Comparison of ENCODE assay signal across 8 mouse cellular contexts in genomic region chr15:78684111-78684510, GRCm38 (mm10). TPM values are rescaled to one million over a fixed set of nuclear protein-coding genes. Genes with fewer than 3 reads are reported as not detected.
DNase-seq lines count a peak whose midpoint lies in the region; ATAC-seq and TF ChIP-seq lines count a peak whose summit lies in the region.

No protein-coding gene starts in this region.

- intact Hi-C loops in gastrocnemius, postnatal 14 days (cut with DNase I; ENCODE audit: low total_unique reads): no loop called here
- intact Hi-C loops in gastrocnemius, postnatal 36 days (cut with DNase I): no loop called here

- no peaks in the 10 kb centered on the region for H3K27me3 ChIP-seq in hindbrain, embryonic 14.5 days (ENCODE audit: control insufficient read depth, insufficient read depth, low read length)
- H3K27me3 ChIP-seq in midbrain, postnatal 0 days (ENCODE audit: insufficient read depth, low read length): no peaks in the 10 kb centered on the region

- H3K36me3 ChIP-seq in hindbrain, embryonic 14.5 days (replicated peaks; ENCODE audit: control insufficient read depth, insufficient read depth): no peaks in the 10 kb centered on the region
- no peaks in the 10 kb centered on the region; the same call in 1 of the 2 replicates for H3K36me3 ChIP-seq in midbrain, postnatal 0 days (ENCODE audit: insufficient read depth, low read length)

- WGBS in hindbrain, embryonic 14.5 days: 8% methylated on average over 9 of the region's 9 CpGs
- 8% methylated on average over 9 of the region's 9 CpGs for WGBS in midbrain, postnatal 0 days

- no peak overlapping the region for H3K4me3 ChIP-seq in hindbrain, embryonic 14.5 days (replicated peaks; ENCODE audit: low read length)
- H3K4me3 ChIP-seq in midbrain, postnatal 0 days (ENCODE audit: low read depth, low read length): no peak overlapping the region

- DNase-seq in gastrocnemius, postnatal 14 days: peak; percentile 24
- no peak for DNase-seq in gastrocnemius, postnatal 25 days
- DNase-seq in embryo, embryonic 11 days: peak; percentile 55
- DNase-seq in hindbrain, embryonic 14.5 days (ENCODE audit: low spot score): peak; percentile 37
- DNase-seq in midbrain, postnatal 0 days (ENCODE audit: low spot score): peak; percentile 60
- no peak for DNase-seq in natural killer cell, adult 2 months (ENCODE audit: low spot score in 2 of 2)
- no peak for DNase-seq in adrenal gland, postnatal 36 days
- DNase-seq in gastrocnemius, postnatal 36 days: no peak

- no peaks in the 10 kb centered on the region for H3K9me3 ChIP-seq in hindbrain, embryonic 14.5 days (ENCODE audit: control insufficient read depth, low read length)
- no peaks in the 10 kb centered on the region for H3K9me3 ChIP-seq in midbrain, postnatal 0 days (ENCODE audit: low read length)

- H3K4me2 ChIP-seq in hindbrain, embryonic 14.5 days (replicated peaks): no peak overlapping the region
- H3K4me2 ChIP-seq in midbrain, postnatal 0 days (ENCODE audit: low read depth, low read length, poor library complexity, severe bottlenecking): no peak overlapping the region

- H3K4me1 ChIP-seq in hindbrain, embryonic 14.5 days (replicated peaks; ENCODE audit: control insufficient read depth, insufficient read depth, low read length): peaks cover 57% of the 10 kb centered on the region
- H3K4me1 ChIP-seq in midbrain, postnatal 0 days (ENCODE audit: insufficient read depth, low read length): peaks cover 10% of the 10 kb centered on the region

- 0 out of 2 replicates have a peak overlapping the region, but pooled peaks have one; percentile 13 for H3K9ac ChIP-seq in hindbrain, embryonic 14.5 days
- H3K9ac ChIP-seq in midbrain, postnatal 0 days (replicated peaks; ENCODE audit: low read length, poor library complexity, severe bottlenecking): no peak overlapping the region

- peak; percentile 27; the same call in 1 of the 2 replicates for TF ChIP-seq CTCF in midbrain, postnatal 0 days (IDR thresholded peaks at IDR 0.05)

- no peak for ATAC-seq in hindbrain, embryonic 14.5 days (ENCODE audit: low FRiP score)
- ATAC-seq in midbrain, postnatal 0 days (ENCODE audit: low FRiP score): 0 out of 2 replicates have a peak, but pooled peaks have one; percentile 31

- peak overlapping the region; percentile 71 for H3K27ac ChIP-seq in hindbrain, embryonic 14.5 days
- H3K27ac ChIP-seq in midbrain, postnatal 0 days (ENCODE audit: low read depth, low read length): peak overlapping the region; percentile 55; the same call in 1 of the 2 replicates

RNA-seq across cellular contexts. Expression of gene Elfn2, which starts 34.5 kb away (rescaled TPM):
- total RNA-seq in gastrocnemius, postnatal 14 days (2021): under 1 TPM; 0.07 to 0.62 TPM
- under 1 TPM; 0.05 to 0.31 TPM for total RNA-seq in gastrocnemius, postnatal 25 days (2021)
- 6.0 and 8.5 TPM in 2 replicates for polyA plus RNA-seq in hindbrain, embryonic 14.5 days (2014; fragmentation: Nextera tagmentation; extraction: Ambion mirVana)
- 44.6 and 52.1 TPM in 2 replicates for total RNA-seq in midbrain, postnatal 0 days (2014; rRNA removed)
- 10.2 and 10.7 TPM in 2 replicates for polyA plus RNA-seq in midbrain, postnatal 0 days (2015; fragmentation: Nextera tagmentation; extraction: Ambion mirVana)
- 1 to 10 TPM; 2.7 to 3.0 TPM for total RNA-seq in adrenal gland, postnatal 36 days (2021)
- total RNA-seq in gastrocnemius, postnatal 36 days (2021): under 1 TPM; 0.02 to 0.08 TPM

Comparison
In these comparisons a context has a peak if more than half of its experiments do, and no peak if none do; other contexts are left out.
1. DNase-seq: peak in gastrocnemius, postnatal 14 days (single experiment), embryo, embryonic 11 days (single experiment), hindbrain, embryonic 14.5 days (single experiment) and midbrain, postnatal 0 days (single experiment); none in gastrocnemius, postnatal 25 days (single experiment), natural killer cell, adult 2 months (0 of 2), adrenal gland, postnatal 36 days (0 of 2) and gastrocnemius, postnatal 36 days (0 of 2).
2. RNA of gene Elfn2, which starts 34.5 kb away (total RNA-seq): 44.6 to 52.1 TPM in midbrain, postnatal 0 days; 2.7 to 3.0 TPM in adrenal gland, postnatal 36 days, 0.07 to 0.62 TPM in gastrocnemius, postnatal 14 days, 0.05 to 0.31 TPM in gastrocnemius, postnatal 25 days and 0.02 to 0.08 TPM in gastrocnemius, postnatal 36 days; every median in the first group is over 10 times any median in the second.